Mouse (Mus musculus): ENCODE measurements around the gene Sec24b. TPM values are rescaled to one million over a fixed set of nuclear protein-coding genes. Genes with fewer than 3 reads are reported as not detected.

Gene Sec24b
- total and polyA plus RNA-seq, 3 experiments, result 27.9 to 96.0 (median 64.9) TPM

DNA sequence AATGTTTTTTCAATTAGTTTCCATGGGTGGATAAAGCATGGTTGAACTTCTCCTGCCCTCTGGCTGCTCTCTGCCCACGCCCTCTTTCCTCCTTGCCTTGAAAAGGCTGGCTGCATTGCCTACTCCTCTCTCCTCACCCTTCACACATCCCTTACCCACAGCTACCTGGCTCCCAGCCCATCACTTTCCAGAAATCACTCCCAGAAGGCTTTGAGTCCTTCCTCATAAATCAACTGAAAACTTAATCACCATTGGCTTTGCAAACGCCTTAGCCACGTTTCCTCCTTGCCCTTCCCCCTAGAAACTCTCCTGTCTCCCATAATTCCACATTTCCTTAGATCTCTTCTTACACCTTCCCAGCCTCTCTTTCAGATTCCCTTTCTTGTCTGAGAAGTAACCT lies 123.5 kb downstream of the Sec24b start:
- Histone ChIP-seq H3K4me1 (ENCODE audit: insufficient read depth, low read depth, low read length) (no peaks in the 10 kb centered on the region), H3K27me3 (ENCODE audit: insufficient read depth, low read length) (peaks cover 2% of the 10 kb centered on the region; the same call in 1 of the 2 replicates), H3K9me3 (replicated peaks) (no peaks in the 10 kb centered on the region), H3K4me3 (ENCODE audit: low read depth, low read length) (no peak overlapping the region), H3K36me3 (replicated peaks) (no peaks in the 10 kb centered on the region)
- ATAC-seq (ENCODE audit: extremely low read depth, insufficient number of reproducible peaks, low FRiP score, poor library complexity, severe bottlenecking) (no peak), DNase-seq (ENCODE audit: low spot score) (no peak)
- TF ChIP-seq POLR2AphosphoS5 (IDR thresholded peaks at IDR 0.05; ENCODE audit: insufficient replicate concordance, low read depth, low read length), result no peak
- TF ChIP-seq CTCF (IDR thresholded peaks at IDR 0.05; ENCODE audit: low read depth, low read length), result no peak
- TF ChIP-seq TAL1 (conservative IDR thresholded peaks at IDR 0.05; ENCODE audit: low read depth, low read length), result no peak
- no peak for TF ChIP-seq GATA1 (IDR thresholded peaks at IDR 0.05; ENCODE audit: borderline replicate concordance, low read length)
- no peak for TF ChIP-seq GATA2 (IDR thresholded peaks at IDR 0.05; ENCODE audit: borderline replicate concordance, low read depth, low read length)

DNA sequence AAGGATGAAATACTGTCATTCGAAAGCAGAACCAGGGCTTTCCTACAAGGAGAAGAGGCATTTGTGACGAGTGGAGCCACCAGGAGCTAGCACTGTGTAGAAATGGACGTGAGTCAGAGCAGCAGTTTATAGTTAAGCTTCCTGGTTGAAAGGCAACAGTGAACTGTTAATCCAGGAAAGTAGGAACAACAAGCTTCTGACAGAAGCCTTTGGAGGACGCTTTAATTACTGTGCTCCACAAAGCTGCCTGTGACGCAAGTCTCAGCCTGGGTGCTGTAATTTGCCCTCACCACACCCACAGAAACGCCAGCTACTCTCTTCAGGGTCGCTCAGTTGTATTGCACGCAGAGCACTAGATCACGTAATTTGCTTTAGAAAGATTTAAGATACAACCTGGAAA lies 124.8 kb downstream of the Sec24b start:
- H3K36me3 ChIP-seq (replicated peaks), result no peaks in the 10 kb centered on the region
- ATAC-seq (ENCODE audit: extremely low read depth, insufficient number of reproducible peaks, low FRiP score, poor library complexity, severe bottlenecking) (no peak), DNase-seq (ENCODE audit: low spot score) (no peak)
- no peak overlapping the region for H3K4me3 ChIP-seq (ENCODE audit: low read depth, low read length)
- H3K27me3 ChIP-seq (ENCODE audit: insufficient read depth, low read length), result peaks cover 2% of the 10 kb centered on the region; the same call in 1 of the 2 replicates
- H3K4me1 ChIP-seq (ENCODE audit: insufficient read depth, low read depth, low read length), result no peaks in the 10 kb centered on the region
- TF ChIP-seq GATA2 (IDR thresholded peaks at IDR 0.05; ENCODE audit: borderline replicate concordance, low read depth, low read length) (no peak), TAL1 (conservative IDR thresholded peaks at IDR 0.05; ENCODE audit: low read depth, low read length) (no peak), POLR2AphosphoS5 (IDR thresholded peaks at IDR 0.05; ENCODE audit: insufficient replicate concordance, low read depth, low read length) (no peak), CTCF (IDR thresholded peaks at IDR 0.05; ENCODE audit: low read depth, low read length) (no peak), GATA1 (IDR thresholded peaks at IDR 0.05; ENCODE audit: borderline replicate concordance, low read length) (no peak)
- H3K9me3 ChIP-seq (replicated peaks), result no peaks in the 10 kb centered on the region

Other genes with a start within 250 kb of the Sec24b start
- 0.53 and 0.83 TPM in 2 replicates for gene Rrh, start 239.0 kb downstream of the Sec24b start, total RNA-seq (2014; fragmentation: Nextera tagmentation)
- 1.0 and 1.1 TPM in 2 replicates for gene Rrh, start 239.0 kb downstream of the Sec24b start, total RNA-seq (2017)
- gene Rrh, start 239.0 kb downstream of the Sec24b start, polyA plus RNA-seq (2012), result not detected in 2 replicates
- 87.1 and 91.2 TPM in 2 replicates for gene Gar1, start 230.2 kb downstream of the Sec24b start, total RNA-seq (2014; fragmentation: Nextera tagmentation)
- gene Gar1, start 230.2 kb downstream of the Sec24b start, total RNA-seq (2017), result 34.3 and 42.5 TPM in 2 replicates
- gene Gar1, start 230.2 kb downstream of the Sec24b start, polyA plus RNA-seq (2012), result 141 and 148 TPM in 2 replicates
- not detected in 2 replicates for gene Cfi, start 225.7 kb downstream of the Sec24b start, total RNA-seq (2014; fragmentation: Nextera tagmentation)
- gene Cfi, start 225.7 kb downstream of the Sec24b start, total RNA-seq (2017), result not detected in 2 replicates
- not detected in 2 replicates for gene Cfi, start 225.7 kb downstream of the Sec24b start, polyA plus RNA-seq (2012)
- 40.8 and 45.9 TPM in 2 replicates for gene Pla2g12a, start 182.9 kb downstream of the Sec24b start, total RNA-seq (2014; fragmentation: Nextera tagmentation)
- 77.4 and 97.4 TPM in 2 replicates for gene Pla2g12a, start 182.9 kb downstream of the Sec24b start, total RNA-seq (2017)
- 145 and 196 TPM in 2 replicates for gene Pla2g12a, start 182.9 kb downstream of the Sec24b start, polyA plus RNA-seq (2012)
- 57.4 and 63.1 TPM in 2 replicates for gene Casp6, start 160.1 kb downstream of the Sec24b start, total RNA-seq (2014; fragmentation: Nextera tagmentation)
- 37.3 TPM in 2 replicates for gene Casp6, start 160.1 kb downstream of the Sec24b start, total RNA-seq (2017)
- 23.2 and 27.5 TPM in 2 replicates for gene Casp6, start 160.1 kb downstream of the Sec24b start, polyA plus RNA-seq (2012)
- not detected in 2 replicates for gene Mcub, start 91.3 kb downstream of the Sec24b start, total RNA-seq (2014; fragmentation: Nextera tagmentation)
- gene Mcub, start 91.3 kb downstream of the Sec24b start, total RNA-seq (2017), result not detected in 2 replicates
- not detected in 2 replicates for gene Mcub, start 91.3 kb downstream of the Sec24b start, polyA plus RNA-seq (2012)
- not detected in 2 replicates for gene Col25a1, start 69.9 kb upstream of the Sec24b start, total RNA-seq (2014; fragmentation: Nextera tagmentation)
- gene Col25a1, start 69.9 kb upstream of the Sec24b start, total RNA-seq (2017), result 0.06 and 0.22 TPM in 2 replicates
- gene Col25a1, start 69.9 kb upstream of the Sec24b start, polyA plus RNA-seq (2012), result not detected in 2 replicates

Measured in G1E (cell line).